Mouse (Mus musculus) lung, postnatal 36 days (tissue): ENCODE data around the gene Clcn5.
A peak's percentile ranks its signal among the peaks of the same experiment; 100 is the strongest.

Source experiments
- DNase-seq: peaks from one replicate; pipeline ENCODE4 v3.0.0; 2022; ENCODE audit warnings: mixed read lengths

Clcn5 gene

GRCm38 (mm10) chrX:7190816-7191215 is 128.3 kb downstream of the Clcn5 start:
- DNase-seq, result no peak

DNA sequence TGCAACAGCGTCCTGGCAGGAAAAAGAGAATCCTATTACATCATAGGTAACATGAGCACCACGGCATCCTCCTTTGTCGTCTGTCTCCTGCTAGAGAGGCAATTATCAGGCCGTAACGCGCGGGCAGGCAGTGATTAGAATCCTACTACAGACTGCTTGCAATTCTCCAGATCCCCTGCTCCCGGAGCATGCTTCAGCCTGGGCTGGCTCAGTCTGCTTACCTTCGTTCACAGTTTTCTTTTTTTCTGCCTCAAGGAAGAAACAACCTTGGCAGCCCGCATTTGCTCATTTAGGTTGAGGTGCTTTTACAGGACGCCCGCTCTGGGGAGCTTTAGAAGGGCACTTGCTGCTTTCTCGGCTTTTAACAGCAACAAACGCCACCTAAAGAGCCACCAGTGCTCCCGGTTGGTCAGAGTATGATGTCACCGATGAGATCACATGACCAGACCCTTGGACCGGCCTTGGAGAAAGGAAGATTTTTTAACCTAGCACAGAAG is 130.8 kb downstream of the Clcn5 start:
- DNase-seq, result peak; percentile 36

- DNase-seq, result no peak
Measured at GRCm38 (mm10) chrX:7187455-7188310, 131.5 kb downstream of the Clcn5 start.

GRCm38 (mm10) chrX:7170156-7170555 is 149.0 kb downstream of the Clcn5 start:
- peak; percentile 20 for DNase-seq

DNA sequence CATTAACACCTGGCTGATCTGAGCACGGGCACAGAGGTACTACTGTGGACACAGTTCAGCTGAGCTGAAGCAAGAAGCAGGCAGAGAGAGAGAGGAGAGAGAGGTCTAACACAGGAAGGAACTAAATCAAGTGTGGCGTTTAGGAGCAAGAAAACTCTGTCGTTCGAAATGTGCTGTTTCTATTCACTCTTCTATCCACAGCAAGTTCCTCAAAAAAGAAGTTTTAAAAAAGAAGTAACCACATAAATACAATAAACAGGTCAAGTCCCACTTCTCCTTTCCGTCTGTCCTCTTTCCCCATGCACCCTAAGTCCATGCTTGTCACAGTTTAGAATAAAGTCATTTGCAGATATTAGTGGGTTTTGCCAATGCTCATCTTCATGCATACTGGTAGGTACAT is 150.4 kb downstream of the Clcn5 start:
- peak; percentile 16 for DNase-seq

DNA sequence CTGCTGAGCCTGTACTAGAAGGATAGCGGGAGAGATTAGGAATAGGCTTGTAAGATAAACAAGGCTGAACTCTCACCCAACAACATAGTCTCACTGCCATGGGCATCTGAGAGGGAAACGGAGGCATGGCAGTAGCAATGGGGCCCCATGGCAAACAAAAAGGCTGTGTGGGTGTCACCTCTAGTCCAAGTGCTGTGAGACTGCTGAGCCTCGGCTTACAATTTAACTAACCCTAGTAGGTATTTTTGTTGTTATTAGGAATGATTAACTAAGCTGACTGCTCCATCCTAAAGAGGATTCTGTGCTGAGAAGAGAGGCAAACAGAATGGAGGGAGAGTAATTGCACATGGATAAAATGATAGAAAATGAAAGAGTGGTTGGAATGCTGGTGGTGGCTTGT is 161.2 kb downstream of the Clcn5 start:
- DNase-seq, result no peak

- no peak for DNase-seq
Measured at GRCm38 (mm10) chrX:7156026-7156732, 163.0 kb downstream of the Clcn5 start.

DNA sequence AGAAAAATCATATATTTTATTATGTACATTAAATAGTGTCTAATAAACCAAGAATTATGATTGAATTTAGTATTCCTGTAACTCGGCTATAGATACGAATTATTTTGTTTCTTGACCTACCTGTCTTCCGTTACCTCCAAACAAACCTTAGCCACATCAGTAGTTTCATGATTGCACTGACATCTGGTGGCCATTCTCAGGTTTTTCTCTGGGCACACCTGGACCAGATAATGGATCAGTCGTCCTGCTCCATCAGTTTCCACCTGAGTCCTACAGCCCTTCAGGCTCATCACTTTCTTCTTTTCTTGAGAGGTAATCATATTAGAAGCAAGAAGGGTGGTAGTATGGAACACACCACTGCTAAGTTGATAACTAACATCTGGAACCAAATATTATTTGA is 169.0 kb downstream of the Clcn5 start:
- no peak for DNase-seq

GRCm38 (mm10) chrX:7146156-7146555 is 173.0 kb downstream of the Clcn5 start:
- DNase-seq, result no peak

DNA sequence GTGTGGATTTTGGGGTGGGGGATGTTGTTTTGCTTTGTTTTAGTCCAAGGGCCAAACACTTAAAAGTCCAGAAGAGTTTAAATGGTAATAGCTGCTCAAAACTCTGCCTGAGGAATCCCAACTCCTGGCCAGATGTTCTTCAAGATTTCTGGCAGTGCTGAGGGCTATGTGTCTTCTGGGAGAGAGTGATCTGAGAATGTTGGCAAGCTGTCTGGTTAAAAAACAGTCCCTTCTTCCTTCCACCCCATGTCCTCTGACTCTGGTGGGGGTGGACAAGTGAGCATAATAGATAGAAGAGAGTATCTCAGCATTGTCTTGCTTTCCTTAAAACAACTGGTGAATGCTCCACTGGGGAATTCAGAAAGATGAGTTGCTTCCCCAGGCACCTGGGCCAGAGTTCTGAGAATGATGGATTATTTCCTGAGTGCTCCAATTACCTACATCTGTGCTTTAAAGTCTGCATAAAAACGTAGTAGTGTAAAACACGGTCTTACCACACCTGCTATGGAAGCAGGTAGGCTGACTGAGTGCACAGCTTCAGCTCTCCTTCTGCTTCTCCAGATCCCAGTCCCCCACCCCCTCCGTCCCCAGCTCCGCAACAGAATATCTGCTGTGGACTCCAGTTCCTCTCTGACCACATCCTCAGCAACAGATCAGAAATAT is 197.4 kb downstream of the Clcn5 start:
- no peak for DNase-seq

DNA sequence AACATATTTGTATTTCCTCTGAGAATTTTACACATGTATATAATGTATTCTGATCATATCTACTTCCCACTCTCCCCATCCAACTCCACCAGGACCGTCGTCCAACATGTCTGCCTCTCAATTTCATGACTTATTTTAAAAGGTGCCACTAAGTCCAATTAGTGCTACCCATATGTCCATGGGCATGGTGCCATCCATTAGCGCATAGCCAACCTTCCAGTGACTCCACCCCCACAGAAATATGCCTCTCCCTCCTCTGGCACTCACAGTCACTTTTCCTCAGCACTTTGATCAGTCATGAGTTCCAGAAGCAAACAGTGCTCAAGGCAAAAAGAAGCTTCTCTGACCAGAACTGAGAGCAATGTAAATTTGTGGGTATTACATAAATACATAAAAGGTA is 204.3 kb downstream of the Clcn5 start:
- DNase-seq, result no peak
